Mouse (Mus musculus) CD4-positive, CD25-positive, alpha-beta regulatory T cell, adult 2 months (primary cell): ENCODE measurements at regions not wholly inside any gene's neighbourhood (a gene's known extent, or its start where the extent isn't known, plus 50 kb on each side); places are given as distances from the start of the nearest gene placed in this dataset.
"Not testable (repeated sequence)": the region's sequence is repeated elsewhere in the genome, so short reads cannot be mapped to it uniquely, and the experiment has no call there.

Experiments used
- DNase-seq: peaks from one replicate; pipeline ENCODE4 v3.0.0-alpha.2; 2012; ENCODE audit warnings: low read depth, low spot score

DNA sequence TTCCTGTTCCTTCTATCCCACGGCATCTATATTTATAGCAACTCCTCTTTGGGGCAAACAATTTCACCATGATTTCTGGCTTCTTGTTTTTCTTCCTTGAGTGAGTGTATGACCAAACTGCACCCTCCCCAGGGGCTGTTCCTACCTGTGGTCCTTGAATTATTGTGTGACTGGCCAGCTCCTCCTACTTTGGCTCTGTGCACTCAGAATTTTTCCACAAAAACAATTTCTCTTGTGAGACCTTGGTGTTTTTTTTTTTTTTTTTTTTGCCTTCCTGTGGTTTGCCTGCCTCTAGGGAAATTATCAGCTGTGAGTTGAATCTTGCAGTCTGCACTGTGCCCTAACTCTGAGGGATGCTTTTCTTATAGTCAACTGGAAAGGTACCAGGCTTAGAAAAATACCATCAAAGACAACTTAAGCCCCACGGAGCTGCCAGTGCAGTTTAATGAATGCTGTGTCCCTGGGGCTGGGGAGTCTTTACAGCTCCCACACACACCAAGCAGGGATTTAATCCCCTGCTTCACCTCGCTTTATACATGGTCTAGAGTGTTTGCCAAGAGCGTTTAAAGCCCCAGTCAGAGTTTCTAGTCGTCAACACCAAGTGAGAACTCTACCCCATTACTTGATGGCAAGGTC lies 216.2 kb upstream of the Sesn3 start:
- no peak for DNase-seq

GRCm38 (mm10) chr9:14059228-14059779 lies 215.6 kb upstream of the Sesn3 start:
- no peak for DNase-seq

DNA sequence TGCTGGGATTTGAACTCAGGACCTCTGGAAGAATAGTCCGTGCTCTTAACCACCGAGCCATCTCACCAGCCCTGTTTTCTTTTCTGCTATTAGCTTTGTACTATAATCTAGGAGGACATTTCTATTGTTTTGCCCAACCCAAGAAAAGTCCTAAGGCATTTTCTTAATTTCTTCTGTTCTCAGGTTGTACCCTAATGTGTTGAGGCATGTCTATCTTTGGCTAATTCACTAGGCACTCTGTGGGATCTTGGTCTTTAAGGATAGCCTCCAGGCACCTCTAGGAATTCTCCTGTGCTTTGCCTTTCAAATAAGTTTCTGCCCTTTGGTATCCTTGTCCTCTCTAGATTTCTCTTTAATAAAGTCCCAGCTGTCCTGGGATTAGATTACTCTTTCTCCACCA lies 214.6 kb upstream of the Sesn3 start:
- no peak for DNase-seq

DNA sequence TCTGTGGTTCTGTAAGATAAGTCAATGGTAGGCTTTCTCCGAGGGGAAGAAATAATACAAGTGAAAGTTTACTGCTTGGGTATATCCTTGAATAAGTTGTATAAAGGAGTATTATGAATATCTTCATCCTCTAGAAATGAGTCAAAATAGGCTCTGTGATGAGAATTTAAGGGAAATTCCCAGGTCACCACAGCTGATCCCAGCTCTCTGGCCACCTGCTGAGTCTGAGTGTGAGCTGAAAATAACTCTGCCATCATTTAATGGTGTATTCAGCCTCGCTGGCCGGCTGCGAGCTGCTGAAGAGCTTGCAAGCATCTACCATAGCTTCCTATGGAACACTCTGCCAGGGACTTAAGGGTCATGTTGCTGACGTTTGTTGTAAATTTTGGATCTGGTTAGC lies 213.5 kb upstream of the Sesn3 start:
- no peak for DNase-seq

DNA sequence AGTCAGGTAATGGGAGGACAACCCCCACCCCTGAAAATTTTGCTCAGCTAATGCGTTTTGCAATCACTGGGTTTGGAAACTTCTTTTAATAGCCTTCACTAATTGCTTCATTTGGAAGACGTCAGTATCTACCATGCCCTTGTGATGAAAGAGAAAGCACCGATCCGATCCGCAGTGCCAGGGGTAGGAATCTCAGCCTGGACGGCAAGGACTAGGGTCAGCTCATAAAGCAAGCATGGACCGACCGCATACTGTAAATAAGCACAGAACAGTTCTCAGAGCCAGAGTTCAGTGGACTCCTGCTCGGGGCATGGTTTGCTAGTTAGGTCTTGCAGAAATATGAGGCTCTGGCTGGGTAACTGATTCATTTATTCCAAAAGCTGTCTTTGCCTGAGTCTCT lies 213.0 kb upstream of the Sesn3 start:
- DNase-seq, result no peak

DNA sequence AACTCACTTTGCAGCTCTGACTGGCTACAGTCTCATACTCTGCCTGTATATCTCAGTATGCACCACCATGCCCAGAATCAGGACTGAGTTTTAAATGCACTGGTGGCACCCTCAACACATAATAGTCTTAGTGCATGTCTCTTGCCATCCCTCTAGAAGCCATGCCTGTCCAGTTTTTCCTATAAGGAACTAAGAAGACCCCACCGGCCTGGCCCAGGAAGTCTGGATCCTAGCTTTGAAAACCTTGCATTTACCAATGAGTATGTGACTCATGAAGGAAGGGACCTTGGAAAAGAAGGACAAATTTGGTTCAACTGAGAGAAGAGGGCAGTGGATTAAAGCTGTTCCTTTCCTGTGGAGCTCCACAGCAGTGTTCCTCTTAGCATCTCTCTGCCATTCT lies 212.2 kb upstream of the Sesn3 start:
- no peak for DNase-seq

GRCm38 (mm10) chr9:14066741-14067140 lies 208.1 kb upstream of the Sesn3 start:
- not testable (repeated sequence) for DNase-seq

- no peak for DNase-seq
Observed at GRCm38 (mm10) chr9:14069076-14069475, 205.8 kb upstream of the Sesn3 start.

- DNase-seq, result no peak
Observed at GRCm38 (mm10) chr9:14069770-14070169, 205.1 kb upstream of the Sesn3 start.

DNA sequence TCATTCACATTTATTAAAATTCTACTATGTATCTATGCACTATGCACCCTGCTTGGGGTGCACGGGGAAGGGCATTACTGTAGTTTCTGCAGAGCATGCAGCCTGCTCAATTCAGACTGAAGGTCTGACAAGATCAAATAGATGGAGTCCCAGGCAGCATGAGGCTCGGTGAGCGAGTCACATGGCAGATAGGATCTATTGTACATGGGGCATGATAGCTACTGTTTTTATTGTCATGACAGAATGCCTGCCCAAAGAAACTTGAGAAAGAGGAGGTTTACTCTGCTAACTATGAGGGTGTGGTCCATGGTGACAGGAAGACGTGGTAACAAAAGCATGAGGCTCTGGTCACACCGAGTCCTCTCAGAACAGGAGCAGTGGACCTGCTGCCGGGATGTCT lies 203.1 kb upstream of the Sesn3 start:
- DNase-seq, result peak; percentile 20

DNA sequence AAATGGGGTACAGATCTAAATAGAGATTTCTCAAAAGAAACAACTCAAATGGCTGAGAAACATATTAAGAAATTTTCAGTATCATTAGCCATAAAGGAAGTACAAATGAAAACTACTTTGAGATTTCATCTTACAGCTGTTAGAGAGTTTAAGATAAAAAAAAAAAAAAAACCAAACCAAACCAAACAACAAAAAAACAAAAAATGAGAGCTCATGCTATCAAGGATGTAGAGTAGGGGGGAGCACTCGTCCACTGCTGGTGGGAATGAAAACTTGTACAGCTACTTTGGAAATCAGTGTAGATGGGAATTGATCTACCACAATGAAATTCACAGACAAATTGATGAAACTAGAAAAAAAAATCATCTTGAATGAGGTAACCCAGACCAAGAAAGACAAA lies 201.9 kb upstream of the Sesn3 start:
- DNase-seq, result no peak

DNA sequence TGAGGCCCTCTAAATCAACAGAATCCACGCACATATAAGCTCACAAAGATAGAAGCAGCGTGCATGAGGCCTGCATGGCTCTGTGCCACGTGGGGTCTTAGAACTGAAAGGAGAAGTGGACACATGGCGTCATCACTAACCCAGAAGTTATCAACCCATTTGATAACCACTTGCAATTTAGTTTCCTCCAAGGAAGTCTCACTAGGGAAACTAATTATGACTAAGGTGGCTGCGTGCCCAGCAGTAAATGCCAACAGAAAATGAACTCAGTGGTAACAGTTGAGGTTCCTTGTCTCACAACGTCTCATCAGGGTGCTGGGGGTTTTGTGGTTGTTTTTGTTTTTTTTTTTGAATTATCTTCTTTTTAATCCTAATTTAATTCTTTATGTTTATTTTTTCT lies 200.6 kb upstream of the Sesn3 start:
- no peak for DNase-seq

- DNase-seq, result not testable (repeated sequence)
Observed at GRCm38 (mm10) chr9:14074866-14075265, 200.0 kb upstream of the Sesn3 start.

DNA sequence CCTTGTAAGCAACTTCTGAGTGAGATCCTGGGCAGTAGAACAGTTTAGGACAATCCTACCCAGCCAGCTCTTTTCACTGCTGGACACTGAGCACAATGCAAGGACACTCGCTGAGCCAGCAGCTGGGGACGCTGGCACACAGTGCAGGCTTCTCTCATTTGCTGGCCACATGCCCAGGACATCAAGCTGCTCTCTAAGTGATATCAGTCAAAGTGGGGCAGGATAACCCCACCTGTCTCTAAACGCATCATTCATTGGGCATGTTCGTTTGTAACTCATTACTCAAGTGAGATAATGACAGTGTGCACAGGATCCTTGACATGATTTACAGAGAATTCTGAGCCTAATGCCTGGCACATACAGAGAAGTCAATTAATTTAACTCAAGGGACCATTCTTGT lies 199.4 kb upstream of the Sesn3 start:
- no peak for DNase-seq

DNA sequence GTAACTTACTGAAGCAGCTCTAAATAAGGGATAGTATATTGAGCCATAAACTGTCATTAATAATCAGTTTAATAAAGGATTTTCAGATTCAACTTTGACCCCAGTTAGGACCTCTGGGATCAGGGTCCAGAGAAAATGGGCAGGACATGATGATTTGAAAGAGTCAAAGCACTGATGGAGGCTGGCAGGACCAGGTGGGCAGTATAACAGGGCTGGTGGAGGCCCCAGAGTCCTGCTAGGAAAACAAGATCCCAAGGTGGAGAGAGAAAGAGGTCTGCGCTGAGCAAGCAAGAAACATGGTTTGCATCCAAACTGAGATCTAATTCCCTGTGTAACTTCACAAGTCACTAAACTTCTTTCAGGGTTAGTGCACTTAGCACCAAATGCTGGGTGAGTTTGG lies 199.0 kb upstream of the Sesn3 start:
- DNase-seq, result no peak

- no peak for DNase-seq
Observed at GRCm38 (mm10) chr9:14076728-14077127, 198.1 kb upstream of the Sesn3 start.

DNA sequence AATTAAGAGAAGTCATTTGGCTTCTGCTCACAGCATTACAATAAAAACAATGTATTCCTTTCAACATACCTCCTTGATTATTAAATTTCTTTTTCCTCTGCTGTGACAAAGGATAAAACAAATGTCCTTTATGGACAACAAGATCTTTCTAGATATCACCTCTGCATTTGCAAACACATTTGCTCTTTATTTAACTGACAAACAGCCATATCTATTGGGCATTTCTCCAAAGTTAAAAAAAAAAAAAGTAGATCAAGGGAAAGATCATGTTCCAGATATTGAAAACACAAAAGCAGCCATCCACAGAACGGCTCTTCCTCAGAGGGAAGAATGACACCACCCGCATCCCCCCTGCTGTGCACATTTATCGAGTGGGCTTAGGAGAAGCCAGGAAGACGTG lies 193.7 kb upstream of the Sesn3 start:
- DNase-seq, result no peak

DNA sequence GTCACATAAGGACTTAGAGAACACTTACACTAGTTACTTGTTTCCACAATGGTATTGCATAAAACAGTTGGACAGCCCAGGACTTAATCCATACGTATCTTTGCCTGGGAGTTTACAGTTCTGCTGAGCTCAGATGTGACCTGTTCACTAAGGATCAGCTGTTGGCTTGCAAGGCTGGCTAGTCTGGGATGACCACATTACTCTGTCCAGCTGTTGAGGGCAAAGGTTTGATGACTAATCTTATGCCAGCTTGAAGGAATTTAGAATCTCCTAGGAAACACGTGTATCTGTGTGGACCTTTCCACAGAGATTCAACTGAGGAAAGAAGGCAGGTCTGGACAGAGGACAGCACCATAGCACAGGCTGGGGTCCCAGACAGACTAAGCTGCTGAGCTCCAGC lies 188.7 kb upstream of the Sesn3 start:
- no peak for DNase-seq

GRCm38 (mm10) chr9:14086611-14087010 lies 188.3 kb upstream of the Sesn3 start:
- DNase-seq, result no peak

GRCm38 (mm10) chr9:14087874-14088273 lies 187.0 kb upstream of the Sesn3 start:
- DNase-seq, result peak; percentile 48

- no peak for DNase-seq
Observed at GRCm38 (mm10) chr9:14089791-14090256, 185.0 kb upstream of the Sesn3 start.

DNA sequence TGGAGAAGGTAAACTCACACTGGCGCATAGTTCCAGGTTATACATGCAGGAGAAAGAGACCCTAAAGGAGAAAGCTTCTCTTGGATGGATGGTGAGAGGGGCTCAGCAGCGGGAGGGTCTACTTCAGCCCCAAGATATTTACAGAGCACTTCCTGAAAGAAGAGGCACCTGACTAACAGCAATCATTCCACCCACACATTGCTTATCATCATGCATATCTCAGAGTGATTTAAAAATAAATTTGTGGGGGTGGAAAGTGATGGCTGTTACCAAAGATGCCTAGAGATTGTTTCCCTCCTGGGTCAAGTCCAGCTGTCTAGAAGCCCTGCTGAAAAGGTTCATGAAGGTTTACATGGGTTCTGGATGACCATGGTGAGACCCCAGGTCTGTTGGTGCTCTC lies 184.4 kb upstream of the Sesn3 start:
- peak; percentile 65 for DNase-seq

- DNase-seq, result peak; percentile 50
Observed at GRCm38 (mm10) chr9:14091099-14091930, 183.6 kb upstream of the Sesn3 start.
